Mouse (Mus musculus) CH12.LX (cell line): ENCODE data around the gene Cmss1. TPM values are rescaled to one million over a fixed set of nuclear protein-coding genes. Genes with fewer than 3 reads are reported as not detected.

Experiments used
- DNase-seq: peaks from one replicate; pipeline ENCODE4 v3.0.0-alpha.2; 2013; ENCODE audit errors: extremely low read depth
- H3K27ac ChIP-seq: 2 replicates; pipeline ENCODE4 v1.5.1; 2012; ENCODE audit warnings: low read depth, mild to moderate bottlenecking, control low read depth, moderate library complexity; ENCODE audit not compliant: insufficient read depth
- H3K27me3 ChIP-seq: replicated peaks from 2 replicates; pipeline ENCODE3; 2012; ENCODE audit warnings: inconsistent platforms
- H3K36me3 ChIP-seq, 2 experiments: replicated peaks in 1 of 2; 2 replicates each; pipeline versions ENCODE3 to v1.6.1; 2012; ENCODE audit warnings: inconsistent platforms in 1 of 2, low read length in 1 of 2, mild to moderate bottlenecking in 1 of 2, mixed read lengths in 1 of 2, moderate library complexity in 1 of 2; ENCODE audit not compliant: control insufficient read depth in 1 of 2, insufficient read depth in 1 of 2
- H3K4me1 ChIP-seq, 2 experiments: 2 replicates each; pipeline ENCODE4 v1.6.1; 2012; ENCODE audit warnings: inconsistent platforms in 1 of 2, moderate library complexity in 1 of 2; ENCODE audit not compliant: insufficient read depth in 2 of 2, control insufficient read depth in 1 of 2
- H3K4me2 ChIP-seq: 2 replicates; pipeline ENCODE4 v1.6.1; 2012; ENCODE audit warnings: low read depth, mild to moderate bottlenecking, control low read depth; ENCODE audit not compliant: poor library complexity, insufficient read depth, severe bottlenecking
- H3K4me3 ChIP-seq, 3 experiments: fragments of 150-350 bp in 1 of 3; sonication (generic) in 1 of 3; replicated peaks in 1 of 3; 2 replicates each; pipeline versions ENCODE3 to v1.5.1; 2011 to 2012; ENCODE audit warnings: low read depth in 2 of 3, low read length in 2 of 3, mild to moderate bottlenecking in 2 of 3, moderate library complexity in 2 of 3, control low read depth in 1 of 3, improper control_type of control experiment in 1 of 3, inconsistent platforms in 1 of 3, mixed read lengths in 1 of 3; ENCODE audit not compliant: poor library complexity in 1 of 3
- H3K79me2 ChIP-seq: replicated peaks from 2 replicates; pipeline ENCODE4 v1.6.1; 2012; ENCODE audit warnings: mild to moderate bottlenecking, moderate library complexity; ENCODE audit not compliant: control insufficient read depth, poor library complexity, insufficient read depth, severe bottlenecking; ENCODE audit errors: extremely low read depth
- H3K9ac ChIP-seq: 2 replicates; pipeline ENCODE4 v1.6.1; 2012; ENCODE audit warnings: low read depth, mild to moderate bottlenecking, control low read depth, moderate library complexity; ENCODE audit not compliant: insufficient read depth
- H3K9me3 ChIP-seq: replicated peaks from 2 replicates; pipeline ENCODE3; 2012; ENCODE audit warnings: low read length, inconsistent platforms, mixed read lengths
- CHD1 ChIP-seq: IDR thresholded peaks from 2 replicates; pipeline ENCODE4 v1.6.1; 2012; ENCODE audit warnings: low read depth, low read length, improper control_type of control experiment, inconsistent platforms
- CTCF ChIP-seq, 2 experiments: IDR thresholded peaks in 1 of 2; conservative IDR thresholded peaks in 1 of 2; 2 replicates each; pipeline ENCODE4 v1.5.1; 2011 to 2012; ENCODE audit warnings: low read depth in 2 of 2, low read length in 2 of 2, improper control_type of control experiment in 1 of 2, inconsistent platforms in 1 of 2, mild to moderate bottlenecking in 1 of 2, moderate library complexity in 1 of 2
- ETS1 ChIP-seq: conservative IDR thresholded peaks from 2 replicates; pipeline ENCODE4 v1.6.1; 2012; ENCODE audit warnings: low read depth, mild to moderate bottlenecking, inconsistent platforms, low read length, improper control_type of control experiment, moderate library complexity
- GABPA ChIP-seq: IDR thresholded peaks from 2 replicates; pipeline ENCODE4 v1.6.1; 2012; ENCODE audit warnings: low read depth, low read length, improper control_type of control experiment, inconsistent platforms; ENCODE audit not compliant: insufficient replicate concordance
- IRF4 ChIP-seq: IDR thresholded peaks from 2 replicates; pipeline ENCODE4 v1.6.1; 2014; ENCODE audit warnings: low read depth, mild to moderate bottlenecking, inconsistent platforms, low read length, improper control_type of control experiment
- JUN ChIP-seq: IDR thresholded peaks from 2 replicates; pipeline ENCODE4 v1.6.1; 2011; ENCODE audit warnings: low read depth, mild to moderate bottlenecking, low read length, improper control_type of control experiment, moderate library complexity; ENCODE audit not compliant: insufficient read depth
- JUND ChIP-seq: conservative IDR thresholded peaks from 2 replicates; pipeline ENCODE4 v1.6.1; 2011; ENCODE audit warnings: low read depth, low read length, improper control_type of control experiment
- MAZ ChIP-seq: IDR thresholded peaks from 2 replicates; pipeline ENCODE4 v1.6.1; 2012; ENCODE audit warnings: low read depth, mild to moderate bottlenecking, inconsistent platforms, low read length, improper control_type of control experiment, moderate library complexity
- MXI1 ChIP-seq: IDR thresholded peaks from 2 replicates; pipeline ENCODE4 v1.6.1; 2011; ENCODE audit warnings: mild to moderate bottlenecking, low read depth, low read length, improper control_type of control experiment
- NELFE ChIP-seq: IDR thresholded peaks from 2 replicates; pipeline ENCODE4 v1.6.1; 2011; ENCODE audit warnings: low read depth, low read length, improper control_type of control experiment
- NRF1 ChIP-seq: IDR thresholded peaks from 2 replicates; pipeline ENCODE4 v1.6.1; 2014; ENCODE audit warnings: low read depth, mild to moderate bottlenecking, inconsistent platforms, low read length, improper control_type of control experiment, moderate library complexity
- PAX5 ChIP-seq: IDR thresholded peaks from 2 replicates; pipeline ENCODE4 v1.6.1; 2012; ENCODE audit warnings: low read length, inconsistent platforms, mixed read lengths
- POLR2A ChIP-seq: IDR thresholded peaks from 2 replicates; pipeline ENCODE4 v1.6.1; 2011; ENCODE audit warnings: low read depth, mild to moderate bottlenecking, improper control_type of control experiment, low read length
- POLR2AphosphoS2 ChIP-seq: IDR thresholded peaks from 2 replicates; pipeline ENCODE4 v1.6.1; 2011; ENCODE audit warnings: low read depth, low read length, improper control_type of control experiment
- RCOR1 ChIP-seq: conservative IDR thresholded peaks from 2 replicates; pipeline ENCODE4 v1.6.1; 2012; ENCODE audit warnings: low read depth, mild to moderate bottlenecking, inconsistent platforms, low read length, improper control_type of control experiment
- SIN3A ChIP-seq: IDR thresholded peaks from 2 replicates; pipeline ENCODE4 v1.6.1; 2012; ENCODE audit warnings: low read length, improper control_type of control experiment, inconsistent platforms
- TBP ChIP-seq: conservative IDR thresholded peaks from 2 replicates; pipeline ENCODE4 v1.6.1; 2011; ENCODE audit warnings: low read depth, low read length, improper control_type of control experiment
- UBTF ChIP-seq: IDR thresholded peaks from 2 replicates; pipeline ENCODE4 v1.6.1; 2012; ENCODE audit warnings: low read depth, mild to moderate bottlenecking, inconsistent platforms, low read length, improper control_type of control experiment, moderate library complexity
- USF2 ChIP-seq: conservative IDR thresholded peaks from 2 replicates; pipeline ENCODE4 v1.6.1; 2011; ENCODE audit warnings: low read depth, low read length, improper control_type of control experiment
- ZC3H11A ChIP-seq: IDR thresholded peaks from 2 replicates; pipeline ENCODE4 v1.6.1; 2012; ENCODE audit warnings: low read depth, mild to moderate bottlenecking, inconsistent platforms, low read length, improper control_type of control experiment
- ZKSCAN1 ChIP-seq: IDR thresholded peaks from 2 replicates; pipeline ENCODE4 v1.6.1; 2012; ENCODE audit warnings: low read depth, inconsistent platforms, low read length, improper control_type of control experiment, borderline replicate concordance
- ZMIZ1 ChIP-seq: IDR thresholded peaks from 2 replicates; pipeline ENCODE4 v1.6.1; 2012; ENCODE audit warnings: low read depth, mild to moderate bottlenecking, inconsistent platforms, low read length, improper control_type of control experiment
- ZNF384 ChIP-seq: IDR thresholded peaks from 2 replicates; pipeline ENCODE4 v1.6.1; 2012; ENCODE audit warnings: low read depth, low read length, improper control_type of control experiment, inconsistent platforms
- dilution Hi-C: fragments of 300-500 bp; cut with MboI; formaldehyde crosslinking; loops from 2 replicates; pipeline ENCODE4 v1.14.3; 2020; ENCODE audit warnings: low sequenced_read_pairs; ENCODE audit not compliant: extremely low pct_unique_long_range_greater_than_20kb, extremely low pct_ligation_motif_present
- in situ Hi-C: fragments of 300-500 bp; cut with MboI; formaldehyde crosslinking; loops from 3 replicates; pipeline ENCODE4 v1.14.3; 2019; ENCODE audit warnings: low sequenced_read_pairs, low pct_ligation_motif_present, low pct_unique_long_range_greater_than_20kb, mixed read lengths
- polyA plus RNA-seq: library from polyadenylated mRNA; unstranded; fragments of >175 nt; gene quantifications from 2 replicates; pipeline ENCODE4 v1.2.1, GENCODE M21; 2012; ENCODE audit warnings: low read depth; ENCODE audit not compliant: insufficient read length
- total RNA-seq, 2 experiments: library from RNA; depleted of rRNA; stranded (reverse); fragments of 300-350 nt in 1 of 2; fragments of >200 nt in 1 of 2; gene quantifications; 2 replicates each; pipeline ENCODE4 v1.2.3; 2012 to 2014

The Cmss1 gene
- total and polyA plus RNA-seq, 3 experiments = 94.7 to 107 (median 103) TPM

- TF ChIP-seq CHD1 (no peak), JUN (no peak)
Observed at GRCm38 (mm10) chr16:57402910-57403309, 203.8 kb downstream of the Cmss1 start (continued).

- H3K36me3 ChIP-seq = peaks cover 0 to 8% of the 10 kb centered on the region in 2 experiments
- dilution Hi-C loops (no loop called here), in situ Hi-C loops (no loop called here)
- H3K9me3 ChIP-seq = no peaks in the 10 kb centered on the region
- H3K79me2 ChIP-seq = no peaks in the 10 kb centered on the region
- TF ChIP-seq ETS1 (no peak), MAZ (no peak), ZKSCAN1 (no peak), ZC3H11A (no peak), POLR2A (no peak), TBP (no peak), MXI1 (no peak), RCOR1 (no peak), NRF1 (no peak), CTCF (conservative IDR thresholded peaks at IDR 0.05 in 1 of 2, IDR thresholded peaks at IDR 0.05 in 1 of 2; ENCODE audit: low read depth in 2 of 2, low read length in 2 of 2) (no peak), ZMIZ1 (no peak), NELFE (no peak), UBTF (no peak), POLR2AphosphoS2 (no peak), CHD1 (no peak), IRF4 (no peak), USF2 (no peak)
- no peaks in the 10 kb centered on the region for H3K27me3 ChIP-seq
- no peak overlapping the region for H3K4me3 ChIP-seq
- no peak overlapping the region for H3K4me2 ChIP-seq
- H3K4me1 ChIP-seq = peaks cover 7 to 36% of the 10 kb centered on the region in 2 experiments
- H3K27ac ChIP-seq = no peak overlapping the region
- DNase-seq = no peak
- H3K9ac ChIP-seq = no peak overlapping the region
Observed at GRCm38 (mm10) chr16:57401702-57402101, 205.0 kb downstream of the Cmss1 start.

GRCm38 (mm10) chr16:57399566-57399965 is 207.1 kb downstream of the Cmss1 start:
- no peaks in the 10 kb centered on the region for H3K27me3 ChIP-seq
- H3K27ac ChIP-seq = no peak overlapping the region
- TF ChIP-seq CHD1 (no peak), MAZ (no peak), MXI1 (no peak), GABPA (no peak), PAX5 (no peak), ETS1 (no peak), ZC3H11A (no peak), JUN (no peak), ZNF384 (no peak), NRF1 (no peak), JUND (no peak), SIN3A (no peak)
- dilution Hi-C loops (no loop called here), in situ Hi-C loops (loop anchor here (5.0 to 25.0 kb wide), 4 partner anchors 95 to 287 kb away; partner anchors contain the start of gene Tomm70a)
- H3K4me3 ChIP-seq = no peak overlapping the region
- peaks cover 0 to 18% of the 10 kb centered on the region in 2 experiments for H3K36me3 ChIP-seq
- H3K4me2 ChIP-seq = no peak overlapping the region
- H3K4me1 ChIP-seq = peaks cover 7 to 52% of the 10 kb centered on the region in 2 experiments
- no peak for DNase-seq
- H3K79me2 ChIP-seq = no peaks in the 10 kb centered on the region
- no peak overlapping the region for H3K9ac ChIP-seq
- H3K9me3 ChIP-seq = no peaks in the 10 kb centered on the region
